Mouse (Mus musculus) lung, postnatal 0 days (tissue): ENCODE results near the gene Zranb1. TPM values are rescaled to one million over a fixed set of nuclear protein-coding genes. Genes with fewer than 3 reads are reported as not detected.

Experiments used
- ATAC-seq: fragments of 200-750 bp; cut with Nextera tagmentation; 2 replicates; pipeline ENCODE4 v1.8.0; 2017; ENCODE audit warnings: moderate library complexity
- DNase-seq: peaks from one replicate; pipeline ENCODE4 v3.0.0-alpha.2; 2016; ENCODE audit warnings: low spot score
- H3K27ac ChIP-seq: fragments of 300-500 bp; sonication (generic); 2 replicates; pipeline ENCODE4 v1.5.1; 2014; ENCODE audit warnings: antibody characterized with exemption, mild to moderate bottlenecking, low read length, mixed read lengths
- H3K27me3 ChIP-seq: fragments of 300-500 bp; sonication (generic); replicated peaks from 2 replicates; pipeline ENCODE4 v1.6.1; 2014; ENCODE audit warnings: low read length, mixed read lengths; ENCODE audit not compliant: insufficient read depth
- H3K36me3 ChIP-seq: fragments of 300-500 bp; sonication (generic); 2 replicates; pipeline ENCODE4 v1.6.1; 2014; ENCODE audit warnings: low read length, mixed read lengths; ENCODE audit not compliant: insufficient read depth
- H3K4me1 ChIP-seq: fragments of 300-500 bp; sonication (generic); 2 replicates; pipeline ENCODE4 v1.6.1; 2014; ENCODE audit warnings: antibody characterized with exemption, low read depth, low read length, mixed read lengths; ENCODE audit not compliant: insufficient read depth
- H3K4me2 ChIP-seq: fragments of 300-500 bp; sonication (generic); replicated peaks from 2 replicates; pipeline ENCODE4 v1.6.1; 2014; ENCODE audit warnings: low read depth, mild to moderate bottlenecking, low read length, moderate library complexity, mixed read lengths
- H3K4me3 ChIP-seq: fragments of 300-500 bp; sonication (generic); 2 replicates; pipeline ENCODE4 v1.5.1; 2014; ENCODE audit warnings: low read depth, low read length
- H3K9ac ChIP-seq: fragments of 300-500 bp; sonication (generic); replicated peaks from 2 replicates; pipeline ENCODE4 v1.6.1; 2014; ENCODE audit warnings: low read depth, mild to moderate bottlenecking
- H3K9me3 ChIP-seq: fragments of 300-500 bp; sonication (generic); 2 replicates; pipeline ENCODE4 v1.6.1; 2016; ENCODE audit warnings: low read length, mixed read lengths
- CTCF ChIP-seq: IDR thresholded peaks from 2 replicates; pipeline ENCODE4 v1.5.1; 2016; ENCODE audit warnings: antibody characterized with exemption, mild to moderate bottlenecking
- EP300 ChIP-seq: IDR thresholded peaks from 2 replicates; pipeline ENCODE4 v1.6.1; 2016; ENCODE audit warnings: antibody characterized with exemption, mild to moderate bottlenecking, control low read depth
- WGBS: fragments of 180-500 bp; shearing (Covaris S2); extraction: QIAGEN DNeasy Blood & Tissue Kit; methylation state at CpG from one replicate; pipeline ENCODE4 v1.1.7; 2014; 5-methylcytosine and 5-hydroxymethylcytosine counted together
- polyA plus RNA-seq: library from polyadenylated mRNA; unstranded; fragments of >200 nt; fragmentation: Nextera tagmentation; extraction: Ambion mirVana; gene quantifications from 2 replicates; pipeline ENCODE4 v1.2.1, GENCODE M21; 2015

Gene Zranb1
- polyA plus RNA-seq, 1 experiment from 2014 or later: 13.5 TPM

GRCm38 (mm10) chr7:132894841-132895555, 35.9 kb upstream of the Zranb1 start:
- H3K9me3 ChIP-seq: no peaks in the 10 kb centered on the region
- H3K27me3 ChIP-seq: no peaks in the 10 kb centered on the region
- ATAC-seq: peak; percentile 91
- no peaks in the 10 kb centered on the region for H3K36me3 ChIP-seq
- no peak overlapping the region for H3K9ac ChIP-seq
- H3K27ac ChIP-seq: no peak overlapping the region
- 34% methylated on average over 7 of the region's 7 CpGs for WGBS
- H3K4me1 ChIP-seq: no peaks in the 10 kb centered on the region
- H3K4me3 ChIP-seq: no peak overlapping the region
- no peak overlapping the region for H3K4me2 ChIP-seq
- no peak for TF ChIP-seq EP300
- TF ChIP-seq CTCF: no peak
- DNase-seq: peak; percentile 88

- Histone ChIP-seq H3K9me3 (no peaks in the 10 kb centered on the region), H3K4me2 (no peak overlapping the region)
- 82% methylated on average over 9 of the region's 9 CpGs for WGBS
Measured at GRCm38 (mm10) chr7:132896206-132896815, 34.6 kb upstream of the Zranb1 start.

GRCm38 (mm10) chr7:132897258-132897657, 33.7 kb upstream of the Zranb1 start:
- H3K9me3 ChIP-seq: no peaks in the 10 kb centered on the region
- WGBS: 80% methylated on average over 10 of the region's 10 CpGs
- H3K4me2 ChIP-seq: no peak overlapping the region
- H3K4me1 ChIP-seq: no peaks in the 10 kb centered on the region
- no peaks in the 10 kb centered on the region for H3K27me3 ChIP-seq
- H3K27ac ChIP-seq: no peak overlapping the region
- H3K36me3 ChIP-seq: no peaks in the 10 kb centered on the region
- no peak overlapping the region for H3K9ac ChIP-seq
- H3K4me3 ChIP-seq: no peak overlapping the region
- DNase-seq (no peak), ATAC-seq (no peak)
- TF ChIP-seq EP300 (no peak), CTCF (peak; percentile 16; the same call in 1 of the 2 replicates)

More at GRCm38 (mm10) chr7:132896206-132896815, 34.6 kb upstream of the Zranb1 start:
- DNase-seq (no peak), ATAC-seq (no peak)
- Histone ChIP-seq H3K27ac (no peak overlapping the region), H3K9ac (no peak overlapping the region), H3K4me3 (no peak overlapping the region), H3K36me3 (no peaks in the 10 kb centered on the region), H3K27me3 (no peaks in the 10 kb centered on the region), H3K4me1 (no peaks in the 10 kb centered on the region)
- TF ChIP-seq CTCF: no peak
- no peak for TF ChIP-seq EP300

GRCm38 (mm10) chr7:132898234-132898633, 32.7 kb upstream of the Zranb1 start:
- no peaks in the 10 kb centered on the region for H3K9me3 ChIP-seq
- H3K4me1 ChIP-seq: no peaks in the 10 kb centered on the region
- no peak overlapping the region for H3K4me3 ChIP-seq
- DNase-seq (no peak), ATAC-seq (no peak)
- no peak overlapping the region for H3K27ac ChIP-seq
- TF ChIP-seq EP300 (no peak), CTCF (peak; percentile 68)
- WGBS: 88% methylated on average over 2 of the region's 2 CpGs
- no peaks in the 10 kb centered on the region for H3K27me3 ChIP-seq
- H3K4me2 ChIP-seq: no peak overlapping the region
- H3K9ac ChIP-seq: no peak overlapping the region
- no peaks in the 10 kb centered on the region for H3K36me3 ChIP-seq

- Histone ChIP-seq H3K9ac (no peak overlapping the region), H3K9me3 (no peaks in the 10 kb centered on the region), H3K27ac (no peak overlapping the region), H3K4me2 (no peak overlapping the region), H3K4me1 (no peaks in the 10 kb centered on the region), H3K4me3 (no peak overlapping the region), H3K36me3 (no peaks in the 10 kb centered on the region), H3K27me3 (no peaks in the 10 kb centered on the region)
- WGBS: 39% methylated on average over 2 of the region's 2 CpGs
- peak; percentile 69 for DNase-seq
- ATAC-seq: peak; percentile 88
- no peak for TF ChIP-seq CTCF
- no peak for TF ChIP-seq EP300
Measured at GRCm38 (mm10) chr7:132900826-132901531, 30.0 kb upstream of the Zranb1 start.

GRCm38 (mm10) chr7:132903796-132904195, 27.1 kb upstream of the Zranb1 start:
- TF ChIP-seq EP300 (no peak), CTCF (peak; percentile 8; the same call in 1 of the 2 replicates)
- Histone ChIP-seq H3K27ac (no peak overlapping the region), H3K4me3 (no peak overlapping the region), H3K9me3 (no peaks in the 10 kb centered on the region), H3K4me2 (no peak overlapping the region), H3K4me1 (no peaks in the 10 kb centered on the region), H3K27me3 (no peaks in the 10 kb centered on the region), H3K36me3 (no peaks in the 10 kb centered on the region), H3K9ac (no peak overlapping the region)
- 62% methylated on average over 3 of the region's 3 CpGs for WGBS
- ATAC-seq: no peak
- no peak for DNase-seq
